Mouse (Mus musculus) kidney, adult 2 months (tissue): ENCODE data around the gene Styxl1. TPM values are rescaled to one million over a fixed set of nuclear protein-coding genes. Genes with fewer than 3 reads are reported as not detected.

ENCODE experiments used
- DNase-seq: peaks from one replicate; pipeline ENCODE4 v3.0.0; 2021
- H3K27ac ChIP-seq: fragments of 200-500 bp; 2 replicates; pipeline ENCODE4 v1.5.1; 2012; ENCODE audit warnings: low read depth, low read length, control low read depth, inconsistent platforms; ENCODE audit not compliant: insufficient read depth
- H3K27me3 ChIP-seq: fragments of 200-500 bp; replicated peaks from 2 replicates; pipeline ENCODE4 v1.6.1; 2012; ENCODE audit warnings: mild to moderate bottlenecking, moderate library complexity, low read length, inconsistent platforms; ENCODE audit not compliant: control insufficient read depth, insufficient read depth
- H3K36me3 ChIP-seq: fragments of 200-500 bp; 2 replicates; pipeline ENCODE4 v1.6.1; 2012; ENCODE audit warnings: mild to moderate bottlenecking, moderate library complexity, low read length, inconsistent platforms; ENCODE audit not compliant: control insufficient read depth, insufficient read depth
- H3K4me1 ChIP-seq: fragments of 200-500 bp; 2 replicates; pipeline ENCODE4 v1.6.1; 2011; ENCODE audit warnings: low read length; ENCODE audit not compliant: control insufficient read depth, insufficient read depth
- H3K4me3 ChIP-seq: fragments of 200-500 bp; 2 replicates; pipeline ENCODE4 v1.5.1; 2011; ENCODE audit warnings: mild to moderate bottlenecking, low read depth, low read length, control low read depth; ENCODE audit not compliant: insufficient read depth
- CTCF ChIP-seq: fragments of 200-500 bp; conservative IDR thresholded peaks from 2 replicates; pipeline ENCODE4 v1.5.1; 2011; ENCODE audit warnings: low read depth, mild to moderate bottlenecking, control low read depth, low read length, moderate library complexity, mixed read lengths; ENCODE audit not compliant: insufficient read depth, insufficient read length
- POLR2A ChIP-seq: fragments of 200-500 bp; IDR thresholded peaks from one replicate; pipeline ENCODE4 v1.6.1; 2011; ENCODE audit warnings: low read depth, low read length, control low read depth
- WGBS: fragments of 180-500 bp; shearing (Covaris S2); methylation state at CpG from one replicate; pipeline ENCODE4 v1.1.7; 2018; 5-methylcytosine and 5-hydroxymethylcytosine counted together
- polyA plus RNA-seq: library from polyadenylated mRNA; depleted of rRNA; stranded (reverse); fragments of >200 nt; gene quantifications from 2 replicates; pipeline ENCODE4 v1.2.3, GENCODE M21; 2012

Styxl1 gene
- polyA plus RNA-seq, 1 experiment = 0.67 TPM

- Histone ChIP-seq H3K36me3 (peaks cover 2% of the 10 kb centered on the region; the same call in 1 of the 2 replicates), H3K4me1 (0 out of 2 replicates have a peak, but pooled peaks cover 3% of the 10 kb centered on the region), H3K27me3 (no peaks in the 10 kb centered on the region), H3K27ac (no peak overlapping the region), H3K4me3 (no peak overlapping the region)
- DNase-seq = no peak
- TF ChIP-seq CTCF (no peak), POLR2A (no peak)
- 15% methylated on average over 5 of the region's 5 CpGs for WGBS
Observed at GRCm38 (mm10) chr5:135794859-135795181, 16.6 kb upstream of the Styxl1 start.

- H3K27ac ChIP-seq = peak overlapping the region; percentile 21; the same call in 1 of the 2 replicates
- H3K4me1 ChIP-seq = 0 out of 2 replicates have a peak, but pooled peaks cover 3% of the 10 kb centered on the region
- no peaks in the 10 kb centered on the region for H3K27me3 ChIP-seq
- peaks cover 2% of the 10 kb centered on the region; the same call in 1 of the 2 replicates for H3K36me3 ChIP-seq
- DNase-seq = peak; percentile 88
- H3K4me3 ChIP-seq = peak overlapping the region; percentile 39
- 18% methylated on average over 20 of the region's 20 CpGs for WGBS
- no peak for TF ChIP-seq POLR2A
- peak; percentile 94 for TF ChIP-seq CTCF
Observed at GRCm38 (mm10) chr5:135793996-135794858, 16.0 kb upstream of the Styxl1 start.

GRCm38 (mm10) chr5:135782901-135783300 is 4.7 kb upstream of the Styxl1 start:
- no peak overlapping the region for H3K27ac ChIP-seq
- DNase-seq = peak; percentile 29
- H3K27me3 ChIP-seq = no peaks in the 10 kb centered on the region
- TF ChIP-seq POLR2A (no peak), CTCF (no peak)
- H3K4me1 ChIP-seq = peaks cover 6% of the 10 kb centered on the region; the same call in 1 of the 2 replicates
- H3K4me3 ChIP-seq = no peak overlapping the region
- WGBS = 67% methylated on average over 4 of the region's 4 CpGs
- H3K36me3 ChIP-seq = peaks cover 10% of the 10 kb centered on the region

GRCm38 (mm10) chr5:135780331-135780730 is 2.1 kb upstream of the Styxl1 start:
- H3K27ac ChIP-seq = no peak overlapping the region
- peaks cover 21% of the 10 kb centered on the region for H3K4me1 ChIP-seq
- H3K27me3 ChIP-seq = no peaks in the 10 kb centered on the region
- DNase-seq = no peak
- peaks cover under 1% of the 10 kb centered on the region; the same call in 1 of the 2 replicates for H3K36me3 ChIP-seq
- no peak overlapping the region for H3K4me3 ChIP-seq
- 56% methylated on average over 8 of the region's 8 CpGs for WGBS
- no peak for TF ChIP-seq CTCF
- TF ChIP-seq POLR2A = no peak

GRCm38 (mm10) chr5:135778471-135779445 is 573 bp upstream of the Styxl1 start, which contains the start of gene Mdh2:
Gene Mdh2 (plus strand): TSS chr5:135778480.
- peak; percentile 97 for TF ChIP-seq POLR2A
- TF ChIP-seq CTCF = no peak
- peak; percentile 100 for DNase-seq
- Histone ChIP-seq H3K4me3 (peak within 1 kb of the TSS; percentile 93), H3K27ac (peak within 1 kb of the TSS; percentile 96), H3K4me1 (peaks cover 21% of the 10 kb centered on the region), H3K27me3 (no peaks in the 10 kb centered on the region), H3K36me3 (no peaks in the 10 kb centered on the region; the same call in 1 of the 2 replicates)
- WGBS = under 1% methylated on average over 70 of the region's 70 CpGs

DNA sequence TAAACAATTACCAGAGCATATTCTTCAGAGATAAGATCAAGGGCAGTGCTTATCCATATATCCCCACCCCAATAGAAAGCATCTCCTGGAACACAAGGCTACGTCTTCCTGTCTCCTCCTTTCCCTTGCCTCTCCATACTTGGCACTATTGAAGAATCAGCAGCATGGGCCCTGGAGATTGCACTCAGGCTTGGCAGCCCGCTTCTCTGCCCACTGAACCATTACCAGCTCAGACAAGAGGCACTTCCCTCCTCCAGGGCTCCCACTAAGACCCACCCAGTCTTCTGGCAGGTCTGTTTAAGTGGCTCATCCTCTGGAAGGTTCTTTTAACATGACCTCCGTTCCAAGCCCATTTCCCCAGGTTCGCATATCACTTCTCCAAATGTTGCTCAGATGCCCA is 1.6 kb downstream of the Styxl1 start:
- Histone ChIP-seq H3K36me3 (no peaks in the 10 kb centered on the region), H3K4me1 (peaks cover 21% of the 10 kb centered on the region), H3K4me3 (no peak overlapping the region), H3K27ac (no peak overlapping the region), H3K27me3 (no peaks in the 10 kb centered on the region)
- TF ChIP-seq CTCF = no peak
- no peak for TF ChIP-seq POLR2A
- 51% methylated on average over 4 of the region's 4 CpGs for WGBS
- DNase-seq = peak; percentile 74

DNA sequence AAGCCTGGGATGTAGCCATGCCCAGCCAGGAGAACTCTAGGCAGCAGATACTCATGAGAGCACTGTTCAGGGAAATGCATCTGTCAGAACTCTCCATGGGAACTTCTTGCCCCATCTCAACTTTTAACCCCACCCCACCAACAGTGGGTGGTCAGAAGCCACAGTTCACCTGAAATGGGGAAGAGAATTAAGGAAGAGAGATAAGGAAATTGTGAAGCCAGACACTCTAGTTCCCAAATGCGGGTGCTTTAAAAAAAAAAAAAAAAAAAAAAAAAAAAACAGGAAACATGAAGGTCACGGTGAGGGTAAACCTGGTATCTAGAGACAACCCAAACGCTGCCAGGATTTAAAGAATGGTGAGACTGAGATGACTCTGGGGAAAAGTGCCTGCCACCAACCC is 5.7 kb downstream of the Styxl1 start:
- Histone ChIP-seq H3K4me1 (peaks cover 13% of the 10 kb centered on the region), H3K4me3 (no peak overlapping the region), H3K27me3 (no peaks in the 10 kb centered on the region), H3K27ac (no peak overlapping the region), H3K36me3 (no peaks in the 10 kb centered on the region)
- no peak for TF ChIP-seq CTCF
- no peak for TF ChIP-seq POLR2A
- no peak for DNase-seq
- 58% methylated on average over 3 of the region's 3 CpGs for WGBS
